Mouse (Mus musculus): Measurements from ENCODE around the gene Stoml1.

Stoml1 gene

GRCm38 (mm10) chr9:58303599-58304271 is 50.8 kb downstream of the Stoml1 start:
- no peak for DNase-seq (ENCODE audit: low spot score)

- DNase-seq (ENCODE audit: low spot score) = peak; percentile 36
Observed at GRCm38 (mm10) chr9:58305686-58306085, 52.7 kb downstream of the Stoml1 start.

DNA sequence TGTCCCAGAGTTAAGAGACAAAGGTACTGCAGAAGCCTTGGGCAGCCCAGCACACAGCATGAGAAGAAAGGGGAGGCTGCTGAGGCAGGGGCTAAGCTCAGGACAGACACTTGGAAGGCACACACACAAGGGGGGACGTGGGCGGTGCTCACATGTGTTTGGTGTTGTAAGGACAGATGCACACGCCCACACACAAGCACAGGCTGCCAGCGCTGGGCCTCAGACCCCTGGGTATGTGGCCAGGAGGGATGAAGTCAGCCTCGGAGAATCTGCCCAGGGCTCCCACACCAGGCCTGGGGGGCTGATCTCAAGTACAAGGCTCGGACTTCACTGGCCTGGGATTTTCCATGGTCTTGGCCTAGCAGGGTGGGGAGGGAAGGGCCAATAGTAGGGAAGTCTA is 55.4 kb downstream of the Stoml1 start:
- DNase-seq (ENCODE audit: low spot score) = no peak

DNA sequence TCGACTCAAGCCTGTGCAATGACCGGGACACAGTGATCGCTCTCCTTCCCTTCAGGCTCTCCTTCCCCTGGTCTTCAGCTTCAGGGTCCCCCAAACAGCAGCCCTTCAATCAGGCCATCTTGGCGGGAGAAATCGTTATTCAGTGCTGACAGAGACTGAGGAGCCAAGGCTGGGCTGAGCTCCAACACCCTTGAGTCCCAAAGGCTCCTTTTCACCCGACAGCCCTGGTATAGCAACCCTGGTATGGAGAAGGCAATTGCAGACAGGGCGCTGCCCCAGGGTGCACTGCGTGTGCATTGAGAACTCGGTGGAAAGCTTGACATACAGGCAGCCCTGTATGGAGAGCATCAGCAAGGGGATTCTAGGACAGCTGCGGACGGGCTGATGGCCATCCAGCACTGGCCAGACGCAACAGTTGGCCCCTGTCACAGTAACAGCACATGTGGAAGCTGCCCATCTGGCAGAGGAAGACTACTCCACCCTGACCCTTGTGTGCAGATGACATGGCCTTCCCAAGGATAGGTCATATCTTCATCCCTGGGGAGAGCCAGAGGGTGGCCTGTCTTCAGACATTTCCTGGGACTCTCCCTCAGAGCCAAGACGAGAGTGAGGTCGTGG is 57.2 kb downstream of the Stoml1 start:
- no peak for DNase-seq (ENCODE audit: low spot score)

- peak; percentile 44 for DNase-seq (ENCODE audit: low spot score)
Observed at GRCm38 (mm10) chr9:58311191-58311910, 58.4 kb downstream of the Stoml1 start.

Data from testis, postnatal 14 days (tissue).